Mouse (Mus musculus) liver, embryonic 14.5 days (tissue): ENCODE measurements around the gene Pde6h. TPM values are rescaled to one million over a fixed set of nuclear protein-coding genes. Genes with fewer than 3 reads are reported as not detected.

Source experiments
- ATAC-seq: fragments of 200-750 bp; cut with Nextera tagmentation; 2 replicates; pipeline ENCODE4 v1.8.0; 2017; ENCODE audit warnings: moderate number of reproducible peaks, mild to moderate bottlenecking, moderate library complexity; ENCODE audit not compliant: insufficient read depth
- DNase-seq, 3 experiments: peaks; one replicate each; pipeline ENCODE4 v3.0.0-alpha.2; 2012 to 2013; ENCODE audit warnings: low read depth in 3 of 3, low spot score in 3 of 3
- H3K27ac ChIP-seq: fragments of 300-500 bp; sonication (generic); 2 replicates; pipeline ENCODE4 v1.5.1; 2014; ENCODE audit warnings: moderate library complexity, mild to moderate bottlenecking, control low read depth, inconsistent platforms
- H3K27me3 ChIP-seq: fragments of 300-500 bp; sonication (generic); 2 replicates; pipeline ENCODE4 v1.6.1; 2014; ENCODE audit warnings: mild to moderate bottlenecking, low read length, moderate library complexity; ENCODE audit not compliant: control insufficient read depth, insufficient read depth
- H3K36me3 ChIP-seq: fragments of 300-500 bp; sonication (generic); replicated peaks from 2 replicates; pipeline ENCODE4 v1.6.1; 2014; ENCODE audit warnings: low read depth; ENCODE audit not compliant: control insufficient read depth, insufficient read depth
- H3K4me1 ChIP-seq, 2 experiments: fragments of 200-500 bp in 1 of 2; fragments of 300-500 bp in 1 of 2; sonication (generic) in 1 of 2; replicated peaks; 2 replicates each; pipeline ENCODE4 v1.6.1; 2012 to 2014; ENCODE audit warnings: antibody characterized with exemption in 1 of 2, inconsistent platforms in 1 of 2, low read length in 1 of 2; ENCODE audit not compliant: control insufficient read depth in 2 of 2, insufficient read depth in 2 of 2
- H3K4me2 ChIP-seq: fragments of 300-500 bp; sonication (generic); 2 replicates; pipeline ENCODE4 v1.6.1; 2014; ENCODE audit warnings: low read depth, mild to moderate bottlenecking, control low read depth, moderate library complexity
- H3K4me3 ChIP-seq, 2 experiments: fragments of 200-500 bp in 1 of 2; fragments of 300-500 bp in 1 of 2; sonication (generic) in 1 of 2; 2 replicates each; pipeline ENCODE4 v1.5.1; 2012 to 2014; ENCODE audit warnings: low read depth in 2 of 2, low read length in 2 of 2, mild to moderate bottlenecking in 2 of 2, control low read depth in 1 of 2, inconsistent platforms in 1 of 2, moderate library complexity in 1 of 2; ENCODE audit not compliant: insufficient read depth in 1 of 2
- H3K9ac ChIP-seq: fragments of 300-500 bp; sonication (generic); replicated peaks from 2 replicates; pipeline ENCODE4 v1.6.1; 2014; ENCODE audit warnings: mild to moderate bottlenecking, control low read depth, moderate library complexity
- H3K9me3 ChIP-seq: fragments of 300-500 bp; sonication (generic); 2 replicates; pipeline ENCODE4 v1.6.1; 2016; ENCODE audit warnings: low read length, mixed read lengths; ENCODE audit not compliant: control insufficient read depth
- CTCF ChIP-seq: IDR thresholded peaks from 2 replicates; pipeline ENCODE4 v1.5.1; 2016; ENCODE audit warnings: antibody characterized with exemption, low read depth, control low read depth
- EP300 ChIP-seq: IDR thresholded peaks from 2 replicates; pipeline ENCODE4 v1.6.1; 2016; ENCODE audit warnings: antibody characterized with exemption, low read depth
- whole genome bisulfite sequencing: fragments of 180-500 bp; shearing (Covaris S2); extraction: QIAGEN DNeasy Blood & Tissue Kit; methylation state at CpG from one replicate; pipeline ENCODE4 v1.1.7; 2014; ENCODE audit not compliant: insufficient replicate concordance; 5-methylcytosine and 5-hydroxymethylcytosine counted together
- polyA plus RNA-seq, 2 experiments: library from polyadenylated mRNA; depleted of rRNA in 1 of 2; stranded (reverse) in 1 of 2; unstranded in 1 of 2; fragments of >200 nt; fragmentation: Nextera tagmentation in 1 of 2; extraction: Ambion mirVana in 1 of 2; gene quantifications; 2 replicates each; pipeline versions ENCODE4 v1.2.1 to v1.2.3; 2012 to 2014

Gene Pde6h
- polyA plus RNA-seq, 2 experiments: 0.01 TPM; not detected in 1

DNA sequence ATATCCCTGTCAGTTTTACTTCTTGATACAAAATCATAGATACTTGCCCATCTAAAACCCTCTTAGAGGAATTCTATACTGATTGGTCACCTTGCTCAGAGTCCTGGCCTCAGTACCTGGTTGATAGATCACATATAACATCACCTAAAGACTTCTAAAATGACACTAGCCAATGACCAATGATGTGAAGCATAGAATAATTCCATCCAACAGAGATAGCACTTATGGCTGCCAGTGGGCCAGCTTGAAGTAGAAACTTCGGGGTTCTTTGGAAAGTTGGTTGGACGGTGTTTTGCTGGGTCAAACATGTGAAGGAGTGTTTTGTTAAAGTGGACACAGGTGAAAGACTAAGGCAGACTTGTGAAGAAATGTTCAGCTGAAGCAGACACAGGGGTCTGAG, 26.5 kb downstream of the Pde6h start:
- DNase-seq (no peak), ATAC-seq (no peak)
- Histone ChIP-seq H3K4me2 (no peak overlapping the region), H3K4me3 (no peak overlapping the region), H3K36me3 (no peaks in the 10 kb centered on the region), H3K9me3 (no peaks in the 10 kb centered on the region), H3K27ac (no peak overlapping the region), H3K4me1 (peaks cover 0 to 5% of the 10 kb centered on the region in 2 experiments; a peak in 1 of 4 replicates), H3K27me3 (no peaks in the 10 kb centered on the region; the same call in 1 of the 2 replicates), H3K9ac (no peak overlapping the region)
- TF ChIP-seq CTCF (no peak), EP300 (no peak)
- 63% methylated on average over 2 of the region's 2 CpGs for WGBS

DNA sequence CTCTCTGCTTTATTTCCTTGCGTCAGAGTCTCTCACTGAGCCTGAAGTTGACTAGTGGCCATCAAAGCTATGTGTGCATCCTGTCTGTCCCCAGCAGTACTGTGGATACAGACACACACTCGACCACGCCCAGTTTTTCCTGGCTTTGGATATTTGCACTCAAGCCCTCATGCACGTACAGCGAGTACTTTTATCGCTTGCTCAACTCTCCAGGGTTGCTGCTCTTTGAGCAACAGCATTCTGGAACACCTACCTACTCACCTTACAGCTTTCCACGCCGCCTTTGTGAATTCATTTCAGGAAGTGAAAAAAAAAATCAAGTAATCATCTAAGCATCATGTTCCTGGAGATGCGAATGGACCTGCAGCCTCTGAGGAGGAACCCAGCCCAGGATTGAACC, 29.3 kb downstream of the Pde6h start:
- TF ChIP-seq EP300 (no peak), CTCF (no peak)
- Histone ChIP-seq H3K9ac (no peak overlapping the region), H3K4me2 (no peak overlapping the region), H3K27ac (no peak overlapping the region), H3K4me1 (no peaks in the 10 kb centered on the region), H3K36me3 (no peaks in the 10 kb centered on the region), H3K4me3 (no peak overlapping the region), H3K27me3 (no peaks in the 10 kb centered on the region; the same call in 1 of the 2 replicates), H3K9me3 (no peaks in the 10 kb centered on the region)
- 63% methylated on average over 9 of the region's 9 CpGs for WGBS
- DNase-seq (no peak), ATAC-seq (no peak)

DNA sequence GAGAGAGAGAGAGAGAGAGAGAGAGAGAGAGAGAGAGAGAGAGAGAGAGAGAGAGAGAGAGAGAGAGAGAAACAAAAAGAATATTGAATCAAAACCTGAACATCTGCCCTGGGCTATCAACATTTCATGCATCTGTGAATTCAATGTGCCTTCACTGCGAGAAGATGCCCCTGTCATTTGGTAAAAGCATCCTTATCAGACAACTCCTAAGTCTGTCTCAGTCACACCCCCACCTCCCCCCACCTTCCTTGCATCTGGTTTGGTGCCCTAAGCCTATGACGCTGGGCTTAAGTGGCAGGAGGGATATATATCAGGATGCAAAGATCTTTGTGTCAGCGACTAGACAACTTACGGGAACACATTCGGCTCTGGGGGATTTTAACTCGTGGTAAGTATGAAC, 30.6 kb downstream of the Pde6h start:
- no peak overlapping the region for H3K27ac ChIP-seq
- H3K4me2 ChIP-seq: no peak overlapping the region
- H3K4me1 ChIP-seq: no peaks in the 10 kb centered on the region
- H3K27me3 ChIP-seq: no peaks in the 10 kb centered on the region; the same call in 1 of the 2 replicates
- no peak overlapping the region for H3K4me3 ChIP-seq
- WGBS: 46% methylated on average over 6 of the region's 6 CpGs
- H3K9ac ChIP-seq: no peak overlapping the region
- DNase-seq: no peak
- TF ChIP-seq EP300 (no peak), CTCF (no peak)
- H3K9me3 ChIP-seq: no peaks in the 10 kb centered on the region
- H3K36me3 ChIP-seq: no peaks in the 10 kb centered on the region
- no peak for ATAC-seq

DNA sequence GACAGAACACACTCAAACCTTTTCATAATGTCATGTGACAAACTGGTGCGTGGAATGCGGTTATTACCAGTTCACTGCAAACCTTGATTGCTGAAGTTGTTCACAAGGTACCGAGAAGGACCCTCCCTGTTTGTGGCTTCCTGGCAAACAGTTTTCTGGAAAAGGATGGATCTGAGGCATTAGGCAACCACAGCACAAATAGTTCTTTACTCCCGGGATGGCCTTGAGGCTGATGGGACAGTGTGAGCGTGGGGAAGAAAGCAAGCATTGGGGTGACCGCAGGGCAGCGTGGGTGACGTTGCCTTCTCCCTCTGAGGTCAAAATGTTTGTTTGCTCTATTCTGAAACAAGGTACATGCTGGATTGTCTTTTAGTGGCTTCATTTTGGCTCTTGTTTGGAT, 31.1 kb downstream of the Pde6h start:
- no peaks in the 10 kb centered on the region for H3K36me3 ChIP-seq
- DNase-seq: no peak
- H3K9me3 ChIP-seq: no peaks in the 10 kb centered on the region
- no peaks in the 10 kb centered on the region; the same call in 1 of the 2 replicates for H3K27me3 ChIP-seq
- 70% methylated on average over 8 of the region's 8 CpGs for WGBS
- H3K4me1 ChIP-seq: no peaks in the 10 kb centered on the region
- H3K27ac ChIP-seq: no peak overlapping the region
- H3K9ac ChIP-seq: no peak overlapping the region
- H3K4me2 ChIP-seq: no peak overlapping the region
- no peak overlapping the region for H3K4me3 ChIP-seq
- ATAC-seq: no peak
- TF ChIP-seq EP300: no peak
- no peak for TF ChIP-seq CTCF

DNA sequence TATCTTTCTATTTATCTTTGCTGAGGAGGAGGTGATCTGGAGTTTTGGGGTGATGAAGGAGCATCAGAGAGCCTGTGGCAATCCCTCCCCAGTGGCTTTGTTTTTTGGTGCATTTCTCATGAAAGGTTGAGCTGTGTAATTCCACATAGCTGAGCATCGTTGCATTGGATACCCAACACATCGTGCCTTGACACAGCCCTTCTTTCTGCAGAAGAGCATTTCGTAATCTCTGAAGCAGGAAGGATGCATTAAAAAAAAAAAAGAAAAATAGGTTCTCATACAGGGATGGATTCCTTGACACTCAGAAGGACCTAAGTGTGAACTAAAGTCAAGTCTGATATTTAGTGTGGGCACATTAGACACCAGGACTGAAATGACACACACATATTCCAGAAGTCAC, 31.6 kb downstream of the Pde6h start:
- Histone ChIP-seq H3K36me3 (no peaks in the 10 kb centered on the region), H3K27me3 (no peaks in the 10 kb centered on the region; the same call in 1 of the 2 replicates), H3K27ac (no peak overlapping the region), H3K4me1 (no peaks in the 10 kb centered on the region), H3K4me3 (no peak overlapping the region), H3K4me2 (no peak overlapping the region), H3K9ac (no peak overlapping the region), H3K9me3 (no peaks in the 10 kb centered on the region)
- DNase-seq (no peak), ATAC-seq (no peak)
- WGBS: 51% methylated on average over 3 of the region's 3 CpGs
- TF ChIP-seq EP300 (no peak), CTCF (no peak)
